Mouse (Mus musculus) kidney, embryonic 15.5 days (tissue): ENCODE measurements at regions not wholly inside any gene's neighbourhood (a gene's known extent, or its start where the extent isn't known, plus 50 kb on each side); places are given as distances from the start of the nearest gene placed in this dataset.

Experiments
- ATAC-seq: fragments of 200-750 bp; cut with Nextera tagmentation; replicated peaks from 2 replicates; pipeline ENCODE4 v1.8.0; 2017; ENCODE audit warnings: moderate TSS enrichment; ENCODE audit not compliant: low FRiP score
- H3K27ac ChIP-seq: fragments of 300-500 bp; sonication (generic); 2 replicates; pipeline ENCODE4 v1.5.1; 2015; ENCODE audit warnings: mild to moderate bottlenecking, inconsistent platforms
- H3K27me3 ChIP-seq: fragments of 300-500 bp; sonication (generic); 2 replicates; pipeline ENCODE4 v1.6.1; 2015; ENCODE audit warnings: inconsistent platforms
- H3K36me3 ChIP-seq: fragments of 300-500 bp; sonication (generic); 2 replicates; pipeline ENCODE4 v1.6.1; 2015; ENCODE audit warnings: inconsistent platforms
- H3K4me1 ChIP-seq: fragments of 300-500 bp; sonication (generic); 2 replicates; pipeline ENCODE4 v1.6.1; 2015; ENCODE audit warnings: inconsistent platforms
- H3K4me2 ChIP-seq: fragments of 300-500 bp; sonication (generic); 2 replicates; pipeline ENCODE4 v1.6.1; 2015; ENCODE audit warnings: moderate library complexity, mild to moderate bottlenecking, inconsistent platforms
- H3K4me3 ChIP-seq: fragments of 300-500 bp; sonication (generic); replicated peaks from 2 replicates; pipeline ENCODE4 v1.5.1; 2015; ENCODE audit warnings: mild to moderate bottlenecking, inconsistent platforms
- H3K9ac ChIP-seq: fragments of 300-500 bp; sonication (generic); 2 replicates; pipeline ENCODE4 v1.6.1; 2015; ENCODE audit warnings: mild to moderate bottlenecking, inconsistent platforms
- H3K9me3 ChIP-seq: fragments of 300-500 bp; sonication (generic); replicated peaks from 2 replicates; pipeline ENCODE4 v1.6.1; 2016; ENCODE audit warnings: inconsistent platforms
- WGBS: fragments of 180-500 bp; shearing (Covaris S2); methylation state at CpG from one replicate; pipeline ENCODE4 v1.1.7; 2015; ENCODE audit warnings: mixed read lengths; 5-methylcytosine and 5-hydroxymethylcytosine counted together

DNA sequence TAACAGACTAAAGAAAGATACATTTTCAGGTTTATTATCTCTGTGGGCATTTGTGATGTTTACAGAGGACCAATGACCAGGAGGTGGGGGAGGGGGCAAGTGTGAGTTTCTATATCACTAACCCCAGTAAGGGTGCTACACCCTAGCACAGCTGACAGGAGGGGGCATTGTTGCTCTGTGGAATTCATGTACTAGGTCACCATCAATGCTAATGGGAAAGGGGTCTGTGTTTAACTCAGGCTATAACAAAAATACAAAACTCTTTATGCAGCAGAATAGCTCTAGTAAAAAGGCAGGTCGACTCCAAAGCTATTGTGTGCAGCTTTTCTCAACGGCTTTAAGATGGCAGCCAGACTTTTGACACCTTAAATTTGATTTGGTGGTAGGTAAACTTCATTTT lies 181.1 kb upstream of the Lrig3 start:
- Histone ChIP-seq H3K36me3 (no peaks in the 10 kb centered on the region), H3K4me3 (no peak overlapping the region), H3K4me1 (peaks cover 31% of the 10 kb centered on the region), H3K27me3 (no peaks in the 10 kb centered on the region), H3K9me3 (no peaks in the 10 kb centered on the region), H3K27ac (peak overlapping the region; percentile 86), H3K4me2 (peak overlapping the region; percentile 67; the same call in 1 of the 2 replicates), H3K9ac (no peak overlapping the region)
- ATAC-seq, result peak; percentile 78
- 11% methylated on average over 2 of the region's 2 CpGs for WGBS

DNA sequence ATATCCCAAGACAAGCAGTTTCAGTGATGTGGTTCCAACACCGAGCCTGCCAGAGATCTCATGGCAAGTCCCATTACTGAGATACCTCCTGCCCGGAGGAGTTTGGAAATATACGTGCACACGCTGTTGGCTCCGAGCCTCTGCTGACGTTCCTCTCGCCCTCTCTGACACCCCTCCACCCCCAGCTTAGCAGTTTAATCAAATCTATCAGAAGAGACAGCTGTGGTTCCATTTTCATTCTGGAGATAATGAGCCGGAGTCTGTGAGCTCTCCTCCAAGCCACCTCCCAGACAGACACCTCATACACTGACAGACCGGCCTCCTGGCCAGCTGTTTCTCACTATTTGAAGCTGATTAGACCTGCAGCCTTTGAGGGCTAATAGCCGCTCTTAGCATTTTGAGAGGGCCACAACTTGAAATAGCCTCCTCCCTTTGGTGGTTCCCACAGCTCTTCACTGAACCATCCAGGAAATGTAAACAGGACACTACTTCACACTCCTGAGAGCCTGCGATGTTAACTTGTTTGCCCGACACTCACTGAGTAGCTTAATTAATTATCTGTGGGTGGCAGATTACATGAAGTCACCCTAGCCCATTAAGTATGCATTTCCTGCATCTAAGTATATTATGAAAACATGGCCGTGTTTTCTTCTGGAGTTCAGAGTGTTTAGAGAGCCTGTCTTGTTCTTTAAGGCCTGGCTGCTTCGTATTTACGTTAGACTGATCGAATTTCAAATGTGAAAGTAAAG lies 180.3 kb upstream of the Lrig3 start:
- peak; percentile 63 for ATAC-seq
- Histone ChIP-seq H3K9ac (no peak overlapping the region), H3K4me3 (no peak overlapping the region; the same call in 1 of the 2 replicates), H3K36me3 (no peaks in the 10 kb centered on the region), H3K27me3 (no peaks in the 10 kb centered on the region), H3K4me2 (peak overlapping the region; percentile 67), H3K4me1 (peaks cover 31% of the 10 kb centered on the region), H3K9me3 (no peaks in the 10 kb centered on the region), H3K27ac (peak overlapping the region; percentile 86)
- WGBS, result 10% methylated on average over 16 of the region's 16 CpGs

DNA sequence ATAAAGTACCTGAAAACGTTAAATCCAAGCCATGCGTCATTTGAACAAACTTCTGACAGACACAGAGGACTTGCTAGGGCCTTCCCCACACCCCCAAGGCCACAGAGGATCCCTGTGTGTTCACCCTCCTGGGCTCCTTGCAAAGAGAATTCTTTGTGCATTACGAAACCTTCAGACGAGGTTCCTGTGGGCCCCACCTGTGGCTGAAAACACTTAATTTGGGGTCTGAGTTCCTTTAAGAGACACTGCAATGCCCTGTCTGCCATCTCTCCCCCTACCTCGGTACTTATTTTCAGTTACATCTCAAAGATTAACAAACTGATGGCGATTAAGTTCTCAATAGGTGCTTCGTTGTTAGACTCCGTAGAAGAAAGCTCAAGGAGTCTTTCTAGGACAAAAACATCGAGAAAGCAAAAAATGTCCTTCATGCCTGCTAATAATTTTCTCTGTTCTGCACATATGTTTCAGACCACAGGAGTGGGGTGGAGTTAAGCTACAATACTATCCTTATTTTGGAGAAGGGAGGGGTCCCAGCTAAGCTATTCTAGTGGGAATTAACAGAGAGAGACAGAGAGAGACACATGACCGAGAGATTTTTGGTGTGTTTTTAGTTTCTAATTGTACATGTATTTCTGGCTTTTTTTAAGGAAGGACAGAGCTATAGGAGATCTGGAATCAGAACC lies 179.6 kb upstream of the Lrig3 start:
- H3K27me3 ChIP-seq, result no peaks in the 10 kb centered on the region
- no peaks in the 10 kb centered on the region for H3K9me3 ChIP-seq
- H3K4me1 ChIP-seq, result peaks cover 31% of the 10 kb centered on the region
- peak overlapping the region; percentile 35 for H3K4me3 ChIP-seq
- ATAC-seq, result peak; percentile 33
- no peak overlapping the region for H3K9ac ChIP-seq
- peak overlapping the region; percentile 86 for H3K27ac ChIP-seq
- no peaks in the 10 kb centered on the region for H3K36me3 ChIP-seq
- H3K4me2 ChIP-seq, result peak overlapping the region; percentile 67
- 10% methylated on average over 10 of the region's 10 CpGs for WGBS

DNA sequence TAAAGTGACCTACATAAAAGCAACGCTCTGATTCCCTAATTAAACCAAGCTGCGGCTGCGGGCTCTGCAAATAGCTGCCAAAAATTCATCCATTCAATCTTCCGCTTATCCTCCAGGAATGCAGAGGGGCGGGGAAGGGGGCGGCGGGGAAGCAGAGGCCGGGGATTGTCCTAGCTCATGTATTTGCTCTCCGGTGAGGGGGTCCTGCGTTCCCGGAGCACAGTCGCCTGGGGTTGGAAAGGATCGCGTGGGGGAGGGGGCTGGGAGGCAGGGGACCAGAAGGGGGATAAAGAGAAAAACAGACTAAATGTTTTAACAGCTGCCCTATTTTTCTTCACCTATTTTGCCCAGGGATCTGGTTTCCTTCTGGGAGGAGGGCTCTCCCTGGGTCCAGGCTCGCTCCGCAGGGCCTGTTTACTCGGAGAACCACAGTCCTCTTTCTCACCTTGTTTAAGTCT lies 179.1 kb upstream of the Lrig3 start:
- H3K4me3 ChIP-seq, result peak overlapping the region; percentile 35
- H3K36me3 ChIP-seq, result no peaks in the 10 kb centered on the region
- no peak overlapping the region for H3K9ac ChIP-seq
- H3K27ac ChIP-seq, result peak overlapping the region; percentile 86
- 2% methylated on average over 17 of the region's 17 CpGs for WGBS
- no peaks in the 10 kb centered on the region for H3K9me3 ChIP-seq
- peak; percentile 82 for ATAC-seq
- peak overlapping the region; percentile 67 for H3K4me2 ChIP-seq
- no peaks in the 10 kb centered on the region for H3K27me3 ChIP-seq
- H3K4me1 ChIP-seq, result peaks cover 31% of the 10 kb centered on the region

DNA sequence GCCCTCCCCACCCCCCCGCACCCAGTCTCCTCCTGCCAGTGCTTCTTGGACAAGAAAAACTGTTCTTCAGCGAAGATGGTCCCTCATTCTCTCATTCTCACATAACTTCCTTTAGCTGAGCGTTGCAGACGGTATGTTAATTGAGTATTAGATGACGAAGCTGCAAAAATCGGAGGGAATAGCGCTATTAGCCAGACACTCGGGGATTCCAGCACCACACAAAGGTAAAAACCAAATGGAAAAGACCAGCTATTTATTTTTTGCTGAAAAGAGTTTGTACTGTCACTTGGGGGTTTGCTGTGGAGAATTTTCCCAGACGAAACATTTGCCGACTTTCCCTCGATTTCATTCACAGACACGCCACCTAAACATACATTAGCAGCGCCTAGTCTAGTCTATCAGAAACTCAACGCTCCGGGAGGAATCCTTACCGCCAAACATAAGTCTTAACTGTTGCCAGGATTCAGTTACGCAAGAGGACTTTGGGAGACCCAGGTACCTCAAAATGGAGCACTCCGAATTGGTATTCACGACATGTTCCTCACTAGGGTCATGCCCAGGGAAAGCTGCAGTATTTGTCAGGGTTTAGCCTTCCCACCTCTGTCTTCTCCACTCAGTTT lies 178.4 kb upstream of the Lrig3 start:
- 30% methylated on average over 19 of the region's 19 CpGs for WGBS

DNA sequence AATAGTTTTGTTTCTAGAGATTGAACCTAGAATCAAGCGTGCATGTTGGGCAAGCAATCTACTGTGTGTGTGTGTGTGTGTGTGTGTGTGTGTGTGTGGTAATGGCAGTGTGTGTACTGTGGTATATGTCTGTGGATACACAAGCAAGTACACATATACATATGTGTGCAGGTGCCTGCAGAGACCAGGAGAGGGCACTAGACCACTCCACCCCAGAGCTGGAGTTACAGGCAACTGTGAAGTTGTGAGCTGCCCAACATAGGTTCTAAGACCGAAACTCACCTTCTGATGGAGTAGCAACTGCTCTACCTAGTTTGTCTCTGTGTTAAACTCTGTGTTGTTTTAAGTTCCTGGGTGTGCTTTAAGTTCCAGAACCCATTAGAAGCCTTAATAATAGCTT lies 177.7 kb upstream of the Lrig3 start:
- no peak overlapping the region for H3K9ac ChIP-seq
- WGBS, result 94% methylated on average over 2 of the region's 2 CpGs
- H3K4me1 ChIP-seq, result peaks cover 31% of the 10 kb centered on the region
- H3K27ac ChIP-seq, result no peak overlapping the region
- H3K4me2 ChIP-seq, result no peak overlapping the region
- H3K4me3 ChIP-seq, result no peak overlapping the region
- H3K27me3 ChIP-seq, result no peaks in the 10 kb centered on the region
- no peaks in the 10 kb centered on the region for H3K36me3 ChIP-seq
- no peak for ATAC-seq
- no peaks in the 10 kb centered on the region for H3K9me3 ChIP-seq

More for the DNA sequence above, 178.4 kb upstream of the Lrig3 start:
- Histone ChIP-seq H3K36me3 (no peaks in the 10 kb centered on the region), H3K4me1 (peaks cover 31% of the 10 kb centered on the region), H3K9ac (0 out of 2 replicates have a peak overlapping the region, but pooled peaks have one; percentile 2), H3K9me3 (no peaks in the 10 kb centered on the region), H3K4me2 (peak overlapping the region; percentile 67), H3K27me3 (no peaks in the 10 kb centered on the region), H3K27ac (peak overlapping the region; percentile 86), H3K4me3 (peak overlapping the region; percentile 35)
- no peak for ATAC-seq

DNA sequence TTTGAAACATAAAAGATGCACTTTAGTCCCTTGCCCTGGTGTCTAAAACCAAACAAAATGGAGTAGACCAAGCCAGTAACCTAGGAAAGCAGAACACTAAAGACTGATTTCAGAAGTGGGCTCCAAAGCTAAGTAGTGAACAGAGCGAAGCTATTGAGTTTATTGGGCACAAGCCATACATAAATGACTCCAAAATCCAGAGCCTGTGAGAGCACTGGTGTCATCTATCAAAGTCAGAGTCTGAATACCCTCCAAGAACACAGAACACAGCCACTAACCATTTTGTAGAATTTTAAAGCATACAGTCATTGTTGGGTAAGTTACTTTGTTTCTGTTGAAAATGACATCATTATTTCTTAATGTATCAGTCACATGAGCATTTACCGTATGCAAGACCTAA lies 175.0 kb upstream of the Lrig3 start:
- no peaks in the 10 kb centered on the region for H3K9me3 ChIP-seq
- H3K36me3 ChIP-seq, result no peaks in the 10 kb centered on the region
- H3K27me3 ChIP-seq, result no peaks in the 10 kb centered on the region
- 87% methylated on average over 2 of the region's 2 CpGs for WGBS
- ATAC-seq, result no peak
- no peak overlapping the region for H3K4me3 ChIP-seq
- H3K27ac ChIP-seq, result no peak overlapping the region
- H3K4me2 ChIP-seq, result no peak overlapping the region
- H3K9ac ChIP-seq, result no peak overlapping the region
- H3K4me1 ChIP-seq, result peaks cover 21% of the 10 kb centered on the region

DNA sequence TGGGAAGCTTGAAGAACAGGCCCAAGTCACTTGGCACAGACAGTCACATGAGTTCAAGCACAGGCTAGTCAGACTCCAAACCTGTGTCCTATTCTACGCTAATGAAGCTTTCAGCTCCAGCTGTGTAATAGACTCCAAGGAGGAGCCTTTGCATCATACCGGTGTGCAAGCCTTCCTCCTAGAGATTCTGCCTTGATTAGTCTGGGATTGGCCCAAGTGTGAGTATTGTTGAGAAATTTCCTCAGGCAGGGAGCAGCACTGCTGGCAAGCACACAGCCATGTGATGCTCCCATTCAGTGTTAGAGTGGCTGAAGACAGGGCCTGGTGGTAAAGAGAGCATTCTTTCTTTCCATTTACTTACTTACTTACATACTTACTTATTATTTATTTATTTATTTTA lies 171.5 kb upstream of the Lrig3 start:
- ATAC-seq, result no peak
- no peak overlapping the region for H3K4me3 ChIP-seq
- no peaks in the 10 kb centered on the region for H3K27me3 ChIP-seq
- WGBS, result 90% methylated on average over 2 of the region's 2 CpGs
- H3K4me2 ChIP-seq, result no peak overlapping the region
- H3K9me3 ChIP-seq, result no peaks in the 10 kb centered on the region
- no peak overlapping the region for H3K27ac ChIP-seq
- H3K36me3 ChIP-seq, result no peaks in the 10 kb centered on the region
- H3K9ac ChIP-seq, result no peak overlapping the region
- H3K4me1 ChIP-seq, result no peaks in the 10 kb centered on the region

DNA sequence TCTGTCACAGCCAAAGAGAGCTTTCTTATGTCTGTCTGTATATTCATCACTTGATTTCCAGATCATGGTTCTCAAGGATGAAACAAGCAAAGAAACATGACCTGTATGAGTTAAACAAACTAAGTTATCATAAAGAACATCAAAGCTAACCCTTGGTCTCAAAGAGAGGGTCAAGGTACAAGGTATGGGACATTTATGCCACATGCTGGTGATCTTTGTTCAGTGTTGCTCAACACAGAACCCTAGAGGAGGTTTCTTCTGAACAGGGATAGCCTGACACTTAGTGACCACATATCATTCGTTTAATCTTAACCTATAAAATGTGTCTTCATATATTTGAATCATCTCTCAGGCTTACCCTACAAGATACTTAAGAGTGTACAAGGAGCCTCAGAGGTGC lies 170.6 kb upstream of the Lrig3 start:
- H3K36me3 ChIP-seq, result no peaks in the 10 kb centered on the region
- H3K27ac ChIP-seq, result no peak overlapping the region
- H3K27me3 ChIP-seq, result no peaks in the 10 kb centered on the region
- no peaks in the 10 kb centered on the region for H3K4me1 ChIP-seq
- ATAC-seq, result no peak
- 91% methylated on average over 1 of the region's 1 CpGs for WGBS
- H3K9me3 ChIP-seq, result no peaks in the 10 kb centered on the region
- H3K4me3 ChIP-seq, result no peak overlapping the region
- no peak overlapping the region for H3K9ac ChIP-seq
- no peak overlapping the region for H3K4me2 ChIP-seq

DNA sequence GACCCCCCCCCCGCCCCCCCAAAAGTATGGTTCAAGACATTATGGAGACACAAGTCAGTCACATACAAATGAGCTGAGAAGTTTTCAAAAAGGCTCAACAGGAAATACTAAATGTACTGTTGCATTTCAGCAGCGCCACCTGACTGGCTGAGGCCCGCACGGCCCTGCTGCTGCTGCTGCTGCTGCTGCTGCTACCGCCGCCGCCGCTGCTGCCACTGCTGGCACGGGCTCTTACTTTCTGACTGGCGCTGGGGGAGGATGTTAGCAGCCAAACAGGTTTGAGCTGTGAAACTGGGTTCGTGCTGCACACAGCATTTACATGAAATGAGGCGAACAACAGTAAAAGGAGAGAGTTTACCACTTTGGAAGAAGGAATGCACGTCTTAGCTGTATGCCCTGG lies 167.3 kb upstream of the Lrig3 start:
- Histone ChIP-seq H3K9ac (no peak overlapping the region), H3K4me3 (no peak overlapping the region), H3K36me3 (no peaks in the 10 kb centered on the region), H3K9me3 (no peaks in the 10 kb centered on the region), H3K27me3 (no peaks in the 10 kb centered on the region), H3K4me1 (no peaks in the 10 kb centered on the region), H3K27ac (no peak overlapping the region), H3K4me2 (peak overlapping the region; percentile 20)
- 15% methylated on average over 13 of the region's 13 CpGs for whole genome bisulfite sequencing
- ATAC-seq, result peak; percentile 80; the same call in 1 of the 2 replicates

DNA sequence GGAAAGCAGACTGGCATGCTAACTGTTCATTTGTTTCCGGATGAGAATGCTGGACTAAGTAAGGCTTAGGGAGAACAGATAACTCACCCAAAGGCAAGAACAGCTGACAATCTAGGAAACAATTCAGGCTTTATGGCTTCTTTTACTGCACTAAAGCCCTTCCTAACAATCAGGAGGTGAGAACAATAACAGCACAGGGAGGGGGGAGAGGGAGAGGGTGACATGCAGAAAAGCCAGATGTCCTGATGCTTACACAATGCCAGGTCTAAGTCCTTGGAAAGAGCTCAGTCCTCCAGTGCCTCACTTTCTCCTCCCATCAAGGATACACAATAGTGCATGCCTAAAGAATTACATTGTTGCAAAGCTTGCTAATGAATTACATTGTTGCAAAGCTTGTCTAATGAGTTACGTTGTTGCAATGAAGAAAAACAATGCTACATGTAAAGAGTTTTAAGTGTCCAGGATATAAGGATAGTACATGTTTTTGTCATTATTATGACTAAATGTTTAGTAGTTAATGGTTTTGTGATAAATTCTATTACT lies 165.3 kb upstream of the Lrig3 start:
- Histone ChIP-seq H3K9ac (no peak overlapping the region), H3K4me1 (no peaks in the 10 kb centered on the region), H3K27me3 (no peaks in the 10 kb centered on the region), H3K4me2 (no peak overlapping the region), H3K36me3 (no peaks in the 10 kb centered on the region), H3K27ac (no peak overlapping the region), H3K9me3 (no peaks in the 10 kb centered on the region), H3K4me3 (no peak overlapping the region)
- no peak for ATAC-seq
- WGBS, result 54% methylated on average over 2 of the region's 2 CpGs

DNA sequence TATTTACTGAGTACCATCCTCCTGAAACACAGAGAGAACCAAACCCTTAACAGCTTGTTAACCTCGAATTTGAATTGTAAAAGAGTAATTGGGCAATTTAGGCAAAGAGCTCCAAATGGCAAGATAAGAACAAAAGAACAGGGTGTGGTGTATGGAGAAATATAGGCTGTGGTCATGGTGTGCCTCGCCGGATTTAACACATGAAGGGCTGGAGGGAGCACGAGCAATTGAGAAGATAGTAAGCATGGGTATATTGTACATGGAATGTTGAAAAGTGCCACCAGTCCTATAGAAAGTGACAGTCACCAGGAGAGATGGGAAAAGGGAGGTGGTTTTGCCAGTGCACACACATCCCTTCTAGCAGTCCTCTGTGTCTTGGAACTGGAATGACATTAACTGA lies 164.5 kb upstream of the Lrig3 start:
- Histone ChIP-seq H3K9ac (no peak overlapping the region), H3K9me3 (no peaks in the 10 kb centered on the region), H3K4me1 (no peaks in the 10 kb centered on the region), H3K27me3 (no peaks in the 10 kb centered on the region), H3K4me2 (no peak overlapping the region), H3K36me3 (no peaks in the 10 kb centered on the region), H3K27ac (no peak overlapping the region), H3K4me3 (no peak overlapping the region)
- no peak for ATAC-seq
- 23% methylated on average over 4 of the region's 4 CpGs for WGBS
